Mouse (Mus musculus) left cerebral cortex, postnatal 4 days (tissue): Measurements from ENCODE around the gene Ap2m1. TPM values are rescaled to one million over a fixed set of nuclear protein-coding genes. Genes with fewer than 3 reads are reported as not detected.

Experiments
- DNase-seq: peaks from one replicate; pipeline ENCODE4 v3.0.0-alpha.2; 2022
- intact Hi-C: fragments of 180-260 bp; cut with DNase I; formaldehyde crosslinking; loops from one replicate; pipeline ENCODE4 v1.15.1; 2025
- total RNA-seq, 2 experiments: library from RNA; stranded (reverse); gene quantifications; 2 replicates each; pipeline ENCODE4 v1.2.3; 2021

Ap2m1 gene
- total RNA-seq, 2 experiments from 2014 or later, result 865 to 870 TPM

GRCm38 (mm10) chr16:20589939-20590679 lies 54.8 kb downstream of the Ap2m1 start:
- intact Hi-C loops, result no loop called here
- DNase-seq, result peak; percentile 66

GRCm38 (mm10) chr16:20590680-20591038 lies 55.4 kb downstream of the Ap2m1 start:
- DNase-seq, result no peak
- intact Hi-C loops, result no loop called here

GRCm38 (mm10) chr16:20591076-20591705 lies 55.9 kb downstream of the Ap2m1 start:
- DNase-seq, result peak; percentile 13
- intact Hi-C loops, result no loop called here

Other genes starting within 250 kb of the Ap2m1 start
- 10 to 100 TPM; 68.6 to 69.6 TPM for gene Parl, start 233.1 kb upstream of the Ap2m1 start, total RNA-seq
- gene Cyp2ab1, start 210.1 kb upstream of the Ap2m1 start, total RNA-seq, result not detected
- 100 to 1,000 TPM; 200 to 212 TPM for gene Abcc5, start 109.1 kb upstream of the Ap2m1 start, total RNA-seq
- 10 to 100 TPM; 66.8 to 67.8 TPM for gene Eif2b5, start 36.7 kb upstream of the Ap2m1 start, total RNA-seq
- gene Dvl3, start 18.5 kb upstream of the Ap2m1 start, total RNA-seq, result 100 to 1,000 TPM; 103 to 108 TPM
- gene Abcf3, start 13.1 kb downstream of the Ap2m1 start, total RNA-seq, result 10 to 100 TPM; 74.7 to 94.0 TPM
- gene Vwa5b2, start 54.0 kb downstream of the Ap2m1 start, total RNA-seq, result 10 to 100 TPM; 47.6 to 59.3 TPM
- 1 to 10 TPM; 3.4 to 3.9 TPM for gene Eef1akmt4, start 76.1 kb downstream of the Ap2m1 start, total RNA-seq
- not detected for gene Gm49333, start 76.1 kb downstream of the Ap2m1 start, total RNA-seq
- gene Alg3, start 76.3 kb downstream of the Ap2m1 start, total RNA-seq, result 10 to 100 TPM; 10.9 to 13.9 TPM
- gene Camk2n2, start 85.8 kb downstream of the Ap2m1 start, total RNA-seq, result 100 to 1,000 TPM; 197 to 204 TPM
- gene Ece2, start 94.3 kb downstream of the Ap2m1 start, total RNA-seq, result 10 to 100 TPM; 28.6 to 33.0 TPM
- 100 to 1,000 TPM; 262 to 273 TPM for gene Psmd2, start 116.2 kb downstream of the Ap2m1 start, total RNA-seq
- gene Eif4g1, start 132.8 kb downstream of the Ap2m1 start, total RNA-seq, result 100 to 1,000 TPM; 362 to 378 TPM
- gene Fam131a, start 157.8 kb downstream of the Ap2m1 start, total RNA-seq, result 100 to 1,000 TPM; 101 to 115 TPM
- 10 to 100 TPM; 30.5 to 32.0 TPM for gene Polr2h, start 182.2 kb downstream of the Ap2m1 start, total RNA-seq
- 10 to 100 TPM; 38.8 to 40.3 TPM for gene Clcn2, start 182.3 kb downstream of the Ap2m1 start, total RNA-seq
- 10 to 100 TPM; 15.4 to 18.6 TPM for gene Chrd, start 197.6 kb downstream of the Ap2m1 start, total RNA-seq
- gene Thpo, start 199.0 kb downstream of the Ap2m1 start, total RNA-seq, result 1 to 10 TPM; 1.2 to 2.3 TPM